Mouse (Mus musculus) right cerebral cortex, adult 2 months (tissue): ENCODE measurements at regions not wholly inside any gene's neighbourhood (a gene's known extent, or its start where the extent isn't known, plus 50 kb on each side); places are given as distances from the start of the nearest gene placed in this dataset.
A peak's percentile ranks its signal among the peaks of the same experiment; 100 is the strongest.
"Not testable (repeated sequence)": the region's sequence is repeated elsewhere in the genome, so short reads cannot be mapped to it uniquely, and the experiment has no call there.

ENCODE experiments used
- DNase-seq, 2 experiments: peaks; one replicate each; pipeline ENCODE4 v3.0.0; 2021 to 2022; ENCODE audit warnings: low spot score in 2 of 2

DNA sequence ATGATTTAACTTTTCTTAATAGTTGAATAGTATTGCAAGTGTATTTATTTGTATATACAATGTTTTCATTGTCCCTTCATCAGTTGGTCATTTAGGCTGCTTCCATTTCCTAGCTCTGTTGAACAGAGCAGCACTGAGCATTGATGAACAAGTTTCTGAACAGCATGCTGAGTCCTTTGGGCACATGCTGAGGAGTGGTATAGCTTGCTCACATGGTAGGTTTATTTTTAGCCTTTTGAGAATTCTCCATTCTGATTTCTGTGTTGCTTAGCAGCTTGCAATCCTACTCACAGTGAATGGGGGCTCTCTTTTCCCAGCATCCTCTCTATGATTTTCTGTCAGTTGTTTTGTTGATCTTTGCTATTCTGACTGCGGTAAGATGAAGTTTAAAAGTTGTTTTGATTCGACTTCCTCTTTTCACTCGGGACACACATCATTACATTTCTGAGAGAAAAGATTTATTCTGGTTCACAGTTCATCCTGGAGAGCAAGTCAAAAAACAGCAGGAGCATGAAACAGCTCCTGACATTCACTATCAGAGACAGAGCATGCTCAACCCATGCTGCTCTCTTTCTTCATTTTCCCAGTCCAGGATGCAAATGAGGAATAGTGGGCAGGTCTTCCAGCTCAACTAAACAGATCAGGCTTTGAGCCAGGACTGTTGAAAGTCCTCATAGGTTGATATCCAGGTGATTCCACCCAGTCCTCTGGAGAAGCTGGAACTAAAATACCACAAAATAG, 413.1 kb downstream of the Gm37988 start:
- no peak for DNase-seq

DNA sequence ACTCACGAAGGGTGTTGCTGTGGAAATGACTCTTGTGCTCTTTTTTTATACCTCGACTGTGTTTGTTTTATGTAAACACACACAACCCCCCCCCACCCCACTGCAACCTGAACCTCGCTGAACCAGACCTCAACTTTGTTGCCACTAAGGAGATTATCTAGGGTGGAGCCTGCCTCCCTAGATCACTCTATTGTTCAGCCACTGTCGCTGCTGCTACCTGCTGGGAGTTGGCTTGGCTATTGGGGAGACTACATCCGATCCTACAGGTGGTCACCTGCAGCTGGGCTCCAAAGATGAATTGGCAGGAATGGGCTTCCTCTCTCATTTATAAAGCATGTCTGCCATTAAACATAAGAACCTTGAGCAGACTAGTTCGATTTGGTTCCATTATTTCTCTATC, 420.2 kb downstream of the Gm37988 start:
- no peak for DNase-seq

DNA sequence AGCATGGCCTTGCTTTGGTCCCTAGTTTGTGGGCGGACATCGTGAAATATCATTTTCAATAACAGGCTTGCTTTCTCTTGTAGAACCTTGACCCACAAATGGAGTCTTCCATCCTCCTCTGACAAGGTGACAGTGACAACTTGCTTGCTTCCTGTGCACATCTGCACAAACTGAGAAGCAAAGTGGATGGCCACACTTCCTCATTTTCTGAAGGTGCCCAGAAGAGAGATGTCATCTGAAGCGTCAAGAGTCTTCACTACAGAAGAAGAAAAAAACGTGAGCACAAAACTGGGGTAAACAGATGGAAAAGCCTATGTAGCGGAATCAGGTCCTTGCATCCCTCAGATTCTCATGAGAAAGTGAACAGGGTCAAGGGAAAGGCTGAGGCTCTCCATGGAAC, 423.5 kb downstream of the Gm37988 start:
- DNase-seq = no peak

DNA sequence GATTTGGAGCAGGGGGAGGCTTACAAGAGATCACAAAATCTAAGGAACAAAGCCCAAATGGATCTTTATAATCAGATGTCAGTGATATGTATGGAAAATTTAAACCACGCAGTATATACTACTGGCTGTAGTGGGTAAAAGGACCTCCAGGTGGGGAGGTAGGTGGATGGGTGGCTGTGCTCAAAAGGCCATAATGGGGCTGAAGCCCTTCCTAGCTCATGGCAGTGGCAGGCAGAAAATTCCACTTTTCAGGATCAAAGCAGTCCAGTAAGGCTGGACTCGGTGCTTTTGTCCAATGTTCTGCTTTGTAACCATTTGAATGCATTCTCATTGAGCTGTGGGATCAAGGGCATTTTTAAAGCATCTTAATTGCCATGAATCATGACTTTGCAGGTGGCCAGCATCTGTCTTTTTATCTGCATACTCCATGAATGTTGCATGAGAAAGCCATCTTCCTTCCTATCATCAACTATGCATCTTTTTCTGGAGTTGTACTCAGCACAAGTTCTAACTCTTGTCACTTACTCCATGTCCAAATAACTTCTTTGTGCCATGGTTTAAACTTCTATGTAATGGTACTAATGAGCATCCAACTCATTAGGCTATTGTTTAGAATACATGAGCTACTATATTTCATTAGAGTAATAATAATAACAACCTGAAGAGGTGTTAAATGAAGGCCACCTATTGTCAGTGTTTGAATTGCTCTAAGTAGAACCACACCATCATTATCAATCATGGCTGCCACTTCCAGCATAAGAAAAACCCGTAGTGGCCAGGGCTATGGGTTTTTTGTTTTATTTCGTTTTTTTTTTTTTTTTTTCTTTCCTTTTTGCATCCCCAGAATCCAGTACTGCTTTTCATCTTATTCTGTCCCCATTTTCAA, 424.5 kb downstream of the Gm37988 start:
- no peak for DNase-seq

DNA sequence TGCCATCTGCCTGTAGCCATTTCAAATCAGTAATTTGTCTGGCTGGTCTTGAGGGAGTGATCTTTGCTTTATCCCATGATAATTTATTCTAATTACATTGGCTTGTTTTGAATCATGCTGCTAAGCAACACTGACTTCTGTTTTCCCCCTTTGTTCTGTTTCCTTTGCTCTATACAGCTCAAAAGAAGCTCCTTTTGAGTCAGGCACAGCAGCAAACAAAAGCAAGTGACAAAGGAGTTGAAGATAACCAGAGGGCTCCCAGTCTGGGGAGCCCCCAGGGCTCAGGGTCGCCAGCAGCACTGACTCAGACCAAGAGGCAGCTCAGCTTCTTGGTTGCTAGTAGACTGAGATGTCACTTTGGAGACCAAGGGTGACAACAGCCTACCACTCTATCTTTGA, 425.2 kb downstream of the Gm37988 start:
- DNase-seq = no peak

DNA sequence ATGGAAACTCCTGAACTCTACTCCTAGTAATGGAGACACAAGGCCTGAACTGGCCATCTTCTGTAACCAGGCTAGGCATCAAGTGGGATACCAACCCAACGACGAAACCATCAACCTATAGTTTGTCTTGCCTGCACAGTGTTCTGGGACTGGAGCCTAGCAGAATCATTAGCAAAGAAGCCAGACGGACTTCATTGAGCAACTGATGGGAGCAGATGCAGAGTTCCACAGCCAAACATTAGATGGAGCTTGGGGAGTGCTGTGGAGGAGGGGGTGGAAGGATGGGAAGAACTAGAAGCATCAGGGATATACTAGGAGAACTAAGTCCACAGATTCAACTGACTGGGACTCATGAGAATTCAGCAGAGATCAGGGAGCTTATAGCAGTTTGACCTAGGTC, 435.5 kb downstream of the Gm37988 start:
- no peak for DNase-seq

DNA sequence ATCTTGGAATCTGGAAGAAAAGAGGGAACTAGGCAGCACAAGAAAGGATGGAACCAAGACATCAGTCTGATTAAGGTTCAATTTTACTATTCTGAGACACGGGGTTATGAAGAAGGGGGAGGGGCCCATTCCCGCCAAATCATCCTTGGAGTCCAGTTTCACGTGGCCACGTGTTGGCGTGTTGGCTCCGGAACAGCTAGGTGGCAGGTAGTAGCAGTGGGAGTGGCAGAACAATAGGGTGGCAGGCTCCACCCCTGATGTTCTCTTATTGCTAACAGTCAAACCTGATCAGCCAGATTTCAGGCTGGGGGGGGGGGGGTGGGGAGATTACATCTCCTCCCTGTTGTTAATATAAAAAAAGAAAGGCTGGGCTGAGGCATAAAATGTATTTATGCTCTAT, 453.2 kb downstream of the Gm37988 start:
- not testable (repeated sequence) for DNase-seq

DNA sequence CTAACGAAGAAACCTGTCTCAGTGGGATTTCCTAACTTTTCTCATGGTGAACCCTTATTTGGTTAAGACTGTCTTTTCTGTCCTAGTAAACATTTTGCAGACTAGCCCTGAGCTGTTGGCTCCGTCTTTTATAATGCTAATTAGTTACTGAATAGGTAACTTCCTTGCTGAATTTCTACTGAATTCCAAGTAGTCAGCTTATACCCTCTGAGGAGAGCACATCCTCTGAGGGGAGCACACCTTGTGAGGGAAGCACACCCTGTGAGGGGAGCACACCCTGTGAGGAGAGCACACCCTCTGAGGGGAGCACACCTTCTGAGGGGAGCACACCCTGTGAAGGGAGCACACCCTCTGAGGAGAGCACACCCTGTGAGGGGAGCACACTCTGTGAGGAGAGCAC, 453.6 kb downstream of the Gm37988 start:
- DNase-seq = not testable (repeated sequence)

DNA sequence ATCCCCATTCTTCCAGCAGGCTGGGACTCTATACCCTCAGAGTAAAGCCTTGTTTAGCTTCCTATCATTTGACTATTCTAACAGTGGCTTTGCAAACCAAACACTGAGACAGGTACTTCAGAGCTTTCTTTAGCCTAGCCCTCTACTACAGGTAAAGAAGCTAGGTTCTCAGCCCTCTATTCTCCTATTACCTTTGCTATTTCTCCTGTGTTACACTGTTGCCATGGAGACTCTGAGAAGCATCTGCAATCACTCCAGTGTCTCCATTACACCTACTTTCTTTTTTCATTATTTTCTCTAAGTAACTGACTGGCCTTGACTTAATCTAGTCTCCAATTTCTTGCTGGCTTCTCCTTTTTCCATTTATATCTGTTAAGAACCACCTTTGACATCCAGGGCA, 466.2 kb downstream of the Gm37988 start:
- no peak for DNase-seq

DNA sequence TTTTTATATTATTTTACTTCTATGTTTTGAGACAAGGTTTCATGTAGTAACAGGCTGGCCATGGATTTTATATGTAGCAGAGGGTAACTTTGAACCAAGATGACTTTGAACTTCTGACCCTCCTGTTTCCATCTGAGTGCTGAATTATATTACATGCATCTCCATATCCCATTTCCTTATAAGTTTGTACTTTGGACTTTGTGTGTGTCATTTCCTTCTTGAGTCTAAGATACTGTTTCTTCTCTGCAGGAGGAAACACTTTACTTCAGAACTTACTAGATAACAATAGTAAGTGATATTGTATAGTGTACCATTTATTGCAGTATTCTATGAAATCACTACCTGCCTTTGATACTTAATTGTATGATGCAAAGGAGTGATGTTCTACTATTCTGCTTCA, 486.9 kb downstream of the Gm37988 start:
- DNase-seq = no peak

DNA sequence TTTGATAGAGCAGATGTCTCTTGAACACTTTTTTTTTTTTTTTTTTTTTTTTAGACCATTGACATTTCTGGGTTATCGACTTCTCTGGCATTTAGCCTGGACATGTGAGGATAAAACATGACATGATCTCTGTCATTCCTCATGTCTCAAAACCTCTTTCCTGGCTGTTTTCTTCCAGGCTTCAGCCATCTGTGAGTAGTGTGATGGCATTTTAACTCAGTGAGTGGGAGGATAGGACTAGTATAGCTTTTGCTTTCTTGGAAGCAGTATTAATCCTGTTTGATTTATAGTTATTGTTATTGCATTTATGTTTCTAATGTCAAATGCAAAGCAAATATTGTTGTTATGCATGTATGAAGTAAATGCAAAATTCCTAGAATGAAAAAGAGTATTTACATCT, 489.9 kb downstream of the Gm37988 start:
- no peak for DNase-seq

DNA sequence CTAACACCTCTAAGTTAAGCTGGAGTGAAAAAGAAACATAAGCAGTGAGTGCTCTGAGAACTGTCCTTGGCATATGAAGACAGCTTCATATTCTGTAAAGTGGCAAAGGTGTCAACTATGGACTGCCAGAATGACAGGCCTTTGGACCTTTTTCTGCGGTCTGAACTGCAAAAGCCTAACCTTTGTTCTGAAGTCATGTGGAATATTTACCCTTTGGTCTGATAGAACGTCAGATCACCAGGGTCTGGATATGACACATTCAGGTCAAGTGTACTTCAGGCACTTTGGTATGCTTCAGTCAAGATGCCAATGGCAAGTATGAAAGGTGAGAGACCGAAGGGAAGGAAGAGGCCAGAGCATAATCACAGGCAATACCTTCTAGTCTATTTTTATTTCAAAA, 504.0 kb downstream of the Gm37988 start:
- DNase-seq = no peak

DNA sequence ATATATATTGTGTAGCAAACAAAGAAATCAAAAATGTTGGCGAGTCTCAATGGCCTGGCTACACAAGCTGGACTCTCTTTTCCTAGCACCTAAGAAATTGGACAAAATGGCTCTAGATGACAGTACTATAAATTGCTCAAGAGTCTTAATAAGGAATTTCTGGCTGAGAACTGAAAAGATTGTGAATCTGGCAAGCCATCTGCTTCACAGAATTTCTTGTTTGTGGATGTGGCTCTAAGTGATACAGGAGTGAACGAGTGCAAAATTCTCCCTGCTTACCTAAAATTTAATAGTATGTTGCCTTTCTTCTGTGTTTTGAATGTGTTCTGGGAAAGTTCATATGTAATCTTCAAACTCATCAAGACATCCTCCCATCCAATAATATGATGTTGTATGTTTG, 508.1 kb downstream of the Gm37988 start:
- peak in 1 of 2 experiments; percentile 16 for DNase-seq

DNA sequence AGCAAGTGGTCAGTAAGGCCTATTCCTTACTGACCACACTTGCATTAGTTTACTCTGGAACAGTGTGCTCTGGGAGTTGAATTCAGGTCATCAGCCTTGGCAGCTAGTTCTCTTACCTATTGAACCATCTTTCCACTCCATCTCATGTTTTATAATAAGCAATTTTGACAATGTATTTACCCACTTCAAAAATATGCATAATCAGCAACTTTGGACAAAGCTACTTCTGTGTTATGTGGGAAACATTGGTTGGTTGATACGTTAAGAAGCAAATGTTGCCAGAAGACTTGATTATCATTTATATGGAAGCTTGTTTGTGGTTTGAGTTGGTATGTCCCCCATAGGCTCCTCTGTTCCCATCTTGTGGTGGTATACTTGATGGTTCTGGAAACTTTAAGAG, 509.4 kb downstream of the Gm37988 start:
- DNase-seq = no peak

DNA sequence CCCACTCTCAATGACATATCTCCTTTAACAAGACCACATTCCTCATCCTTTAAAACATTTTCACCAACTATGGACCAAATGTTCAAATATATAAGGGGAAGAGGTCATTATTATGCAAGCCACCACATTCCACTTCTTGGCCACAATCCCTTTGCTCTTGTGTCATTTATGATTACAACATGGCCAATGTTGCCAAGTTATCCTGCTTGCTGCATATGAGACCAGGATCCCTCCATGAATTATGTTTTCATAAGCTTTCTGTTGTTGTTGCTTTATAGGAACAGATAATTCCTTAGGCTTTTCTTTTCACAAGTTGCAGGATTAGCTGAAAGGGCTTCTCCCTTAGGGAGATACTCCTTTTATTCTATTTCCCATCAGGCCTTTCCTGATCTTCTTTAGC, 518.6 kb downstream of the Gm37988 start:
- DNase-seq = no peak
